ENCODE assay signal across 11 mouse cellular contexts in the genomic region with DNA sequence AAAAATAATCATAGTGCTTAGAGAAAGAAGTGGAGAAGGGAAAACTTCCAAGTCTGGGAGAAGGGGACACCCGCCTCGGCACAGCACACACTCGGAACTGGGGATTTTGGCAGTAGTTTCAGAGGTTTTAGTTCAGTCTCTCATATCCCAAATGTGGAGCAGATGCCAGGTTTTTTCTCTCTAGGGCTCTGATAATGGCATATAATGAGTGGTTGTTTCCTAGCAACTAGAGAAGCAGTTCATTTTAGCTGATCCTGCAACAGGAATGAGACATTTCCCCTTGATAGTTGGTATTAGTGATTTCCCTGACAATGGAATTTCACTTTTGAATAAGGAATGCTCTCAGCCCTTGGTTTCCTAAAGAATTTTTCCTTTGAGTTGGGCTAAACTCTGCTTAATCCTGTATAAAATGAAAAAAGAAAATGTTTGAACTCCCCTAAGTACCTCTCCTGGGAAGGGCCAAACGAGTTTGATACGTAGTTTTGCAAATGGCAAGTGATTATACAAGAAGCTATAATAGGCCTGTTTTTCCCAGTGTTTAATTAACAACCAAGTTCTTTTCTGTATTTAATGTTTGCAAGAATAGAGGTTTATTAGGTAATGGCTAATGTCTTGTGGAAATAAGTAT.
A peak's percentile ranks its signal among the peaks of the same experiment; 100 is the strongest.
DNase-seq lines count a peak whose midpoint lies in the region; ATAC-seq and TF ChIP-seq lines count a peak whose summit lies in the region.
"Had no signal": no experiment of that assay in that cellular context is flagged by ENCODE, and none has a peak within 500 bp of the region (broad histone marks: within the 10 kb centered on the region; RNA-seq: fewer than 3 reads in every experiment).

No protein-coding gene starts in this region.

- no peaks in the 10 kb centered on the region for H3K36me3 ChIP-seq in lung, embryonic 15.5 days
- no peaks in the 10 kb centered on the region for H3K36me3 ChIP-seq in embryonic facial prominence, embryonic 10.5 days (replicated peaks)
- no peaks in the 10 kb centered on the region for H3K36me3 ChIP-seq in hindbrain, embryonic 16.5 days (ENCODE audit: control insufficient read depth, insufficient read depth, low read length)
- no peaks in the 10 kb centered on the region for H3K36me3 ChIP-seq in midbrain, embryonic 16.5 days (ENCODE audit: control insufficient read depth, insufficient read depth, low read length)
- no peaks in the 10 kb centered on the region for H3K36me3 ChIP-seq in kidney, adult 2 months (ENCODE audit: control insufficient read depth, insufficient read depth, low read length)
- H3K36me3 ChIP-seq: liver, embryonic 13.5 days had no signal

- H3K4me2 ChIP-seq in lung, embryonic 15.5 days: no peak overlapping the region
- H3K4me2 ChIP-seq in hindbrain, embryonic 16.5 days (ENCODE audit: low read length): peak overlapping the region; percentile 14; the same call in 1 of the 2 replicates
- H3K4me2 ChIP-seq in midbrain, embryonic 16.5 days (ENCODE audit: low read length): no peak overlapping the region
- H3K4me2 ChIP-seq: liver, embryonic 13.5 days had no signal

- no peak for DNase-seq in lung, adult 2 months
- DNase-seq in embryonic facial prominence, embryonic 10.5 days (ENCODE audit: low spot score): peak; percentile 15
- no peak for DNase-seq in kidney, adult 2 months
- DNase-seq in thymus, postnatal 0 days (ENCODE audit: low spot score): no peak
- DNase-seq: gastrocnemius, adult 2 months; liver, embryonic 13.5 days had no signal

- H3K27ac ChIP-seq in lung, embryonic 15.5 days: 0 out of 2 replicates have a peak overlapping the region, but pooled peaks have one; percentile 13
- H3K27ac ChIP-seq in embryonic facial prominence, embryonic 10.5 days (replicated peaks): 0 out of 2 replicates have a peak overlapping the region, but pooled peaks have one; percentile 48
- H3K27ac ChIP-seq in hindbrain, embryonic 16.5 days (ENCODE audit: low read depth, low read length): no peak overlapping the region
- H3K27ac ChIP-seq in midbrain, embryonic 16.5 days (ENCODE audit: low read length): peak overlapping the region; percentile 58; the same call in 1 of the 2 replicates
- no peak overlapping the region for H3K27ac ChIP-seq in kidney, adult 2 months (ENCODE audit: insufficient read depth, low read depth, low read length)
- H3K27ac ChIP-seq: gastrocnemius, adult 2 months; liver, embryonic 13.5 days; stomach, postnatal 0 days had no signal

- TF ChIP-seq POLR2A in lung, adult 2 months (IDR thresholded peaks at IDR 0.05; ENCODE audit: borderline replicate concordance, extremely low read depth, low read depth, low read length): no peak
- no peak for TF ChIP-seq POLR2A in kidney, adult 2 months (IDR thresholded peaks at IDR 0.05; ENCODE audit: low read depth, low read length)

- no peak for TF ChIP-seq CTCF in lung, adult 2 months (IDR thresholded peaks at IDR 0.05; ENCODE audit: insufficient read depth, low read length)
- no peak for TF ChIP-seq CTCF in kidney, adult 2 months (conservative IDR thresholded peaks at IDR 0.05; ENCODE audit: insufficient read depth, insufficient read length, low read depth, low read length)

- H3K4me1 ChIP-seq in lung, embryonic 15.5 days: peaks cover 8% of the 10 kb centered on the region; the same call in 1 of the 2 replicates
- no peaks in the 10 kb centered on the region for H3K4me1 ChIP-seq in lung, adult 2 months (ENCODE audit: control insufficient read depth, insufficient read depth, low read length)
- H3K4me1 ChIP-seq in embryonic facial prominence, embryonic 10.5 days: peaks cover 18% of the 10 kb centered on the region
- H3K4me1 ChIP-seq in hindbrain, embryonic 16.5 days (ENCODE audit: control insufficient read depth, insufficient read depth, low read depth, low read length): peaks cover 5% of the 10 kb centered on the region
- peaks cover 11% of the 10 kb centered on the region for H3K4me1 ChIP-seq in midbrain, embryonic 16.5 days (ENCODE audit: control insufficient read depth, insufficient read depth, low read length)
- H3K4me1 ChIP-seq in kidney, adult 2 months (ENCODE audit: control insufficient read depth, insufficient read depth, low read length): no peaks in the 10 kb centered on the region
- H3K4me1 ChIP-seq: liver, embryonic 13.5 days had no signal

- H3K9me3 ChIP-seq in lung, embryonic 15.5 days: no peaks in the 10 kb centered on the region
- no peaks in the 10 kb centered on the region for H3K9me3 ChIP-seq in embryonic facial prominence, embryonic 10.5 days
- H3K9me3 ChIP-seq in hindbrain, embryonic 16.5 days (ENCODE audit: control insufficient read depth, low read length): no peaks in the 10 kb centered on the region
- no peaks in the 10 kb centered on the region for H3K9me3 ChIP-seq in midbrain, embryonic 16.5 days (replicated peaks; ENCODE audit: control insufficient read depth, low read length, poor library complexity, severe bottlenecking)
- H3K9me3 ChIP-seq: liver, embryonic 13.5 days had no signal

- H3K9ac ChIP-seq in lung, embryonic 15.5 days: no peak overlapping the region
- H3K9ac ChIP-seq in hindbrain, embryonic 16.5 days (ENCODE audit: low read depth, low read length): no peak overlapping the region
- H3K9ac ChIP-seq in midbrain, embryonic 16.5 days (ENCODE audit: low read depth, low read length): no peak overlapping the region
- H3K9ac ChIP-seq: liver, embryonic 13.5 days had no signal

- no peaks in the 10 kb centered on the region for H3K27me3 ChIP-seq in lung, embryonic 15.5 days
- H3K27me3 ChIP-seq in embryonic facial prominence, embryonic 10.5 days (replicated peaks; ENCODE audit: low read depth, poor library complexity, severe bottlenecking): no peaks in the 10 kb centered on the region
- no peaks in the 10 kb centered on the region for H3K27me3 ChIP-seq in hindbrain, embryonic 16.5 days (replicated peaks; ENCODE audit: control insufficient read depth, insufficient read depth, low read length)
- H3K27me3 ChIP-seq in midbrain, embryonic 16.5 days (ENCODE audit: control insufficient read depth, insufficient read depth, low read depth, low read length): no peaks in the 10 kb centered on the region
- no peaks in the 10 kb centered on the region for H3K27me3 ChIP-seq in kidney, adult 2 months (replicated peaks; ENCODE audit: control insufficient read depth, insufficient read depth, low read length)
- H3K27me3 ChIP-seq: liver, embryonic 13.5 days had no signal

- ATAC-seq in lung, embryonic 15.5 days (ENCODE audit: borderline replicate concordance, extremely low read depth, low FRiP score, low TSS enrichment): no peak
- ATAC-seq in hindbrain, embryonic 16.5 days: peak; percentile 73; the same call in 1 of the 2 replicates
- peak; percentile 88 for ATAC-seq in midbrain, embryonic 16.5 days
- ATAC-seq: intestine, embryonic 16.5 days had no signal

- no peak overlapping the region for H3K4me3 ChIP-seq in lung, embryonic 15.5 days
- H3K4me3 ChIP-seq in lung, adult 2 months (replicated peaks; ENCODE audit: extremely low read depth, low read depth, low read length): no peak overlapping the region
- H3K4me3 ChIP-seq in embryonic facial prominence, embryonic 10.5 days: no peak overlapping the region
- no peak overlapping the region for H3K4me3 ChIP-seq in hindbrain, embryonic 16.5 days (ENCODE audit: low read length)
- no peak overlapping the region for H3K4me3 ChIP-seq in midbrain, embryonic 16.5 days (ENCODE audit: low read depth, low read length)
- H3K4me3 ChIP-seq in kidney, adult 2 months (ENCODE audit: insufficient read depth, low read depth, low read length): no peak overlapping the region
- H3K4me3 ChIP-seq: gastrocnemius, adult 2 months; liver, embryonic 13.5 days had no signal

- WGBS in lung, embryonic 15.5 days: 41% methylated on average over 5 of the region's 5 CpGs
- WGBS in lung, adult 2 months: 57% methylated on average over 5 of the region's 5 CpGs
- 58% methylated on average over 5 of the region's 5 CpGs for WGBS in embryonic facial prominence, embryonic 10.5 days
- WGBS in hindbrain, embryonic 16.5 days: 22% methylated on average over 5 of the region's 5 CpGs
- WGBS in midbrain, embryonic 16.5 days: 9% methylated on average over 5 of the region's 5 CpGs
- 72% methylated on average over 5 of the region's 5 CpGs for WGBS in kidney, adult 2 months

Comparison
In these comparisons a context has a peak if more than half of its experiments do, and no peak if none do; other contexts are left out.
1. H3K27ac ChIP-seq: peak in lung, embryonic 15.5 days (single experiment), embryonic facial prominence, embryonic 10.5 days (single experiment) and midbrain, embryonic 16.5 days (single experiment); none in hindbrain, embryonic 16.5 days (single experiment) and kidney, adult 2 months (single experiment).